Mouse (Mus musculus) T-helper 2 cell (primary cell): ENCODE measurements at regions not wholly inside any gene's neighbourhood (a gene's known extent, or its start where the extent isn't known, plus 50 kb on each side); places are given as distances from the start of the nearest gene placed in this dataset.

Experiments used
- in situ Hi-C: fragments of 300-600 bp; cut with MboI, MseI; formaldehyde crosslinking; loops from one replicate; pipeline ENCODE4 v1.15.1; 2025; ENCODE audit warnings: high pct_unique_total_duplicates

- in situ Hi-C loops = loop anchor here (10.0 kb wide), 1 partner anchor 843 kb away; no protein-coding TSS in a partner anchor
Observed at GRCm38 (mm10) chr12:104567622-104568021, 94.5 kb upstream of the Gsc start.

GRCm38 (mm10) chr12:104562961-104563360 is 89.8 kb upstream of the Gsc start:
- in situ Hi-C loops = loop anchor here (10.0 kb wide), 1 partner anchor 838 kb away; no protein-coding TSS in a partner anchor

- in situ Hi-C loops = loop anchor here (10.0 kb wide), 1 partner anchor 836 kb away; no protein-coding TSS in a partner anchor
Observed at GRCm38 (mm10) chr12:104560934-104561565, 87.9 kb upstream of the Gsc start.

- in situ Hi-C loops = no loop called here
Observed at GRCm38 (mm10) chr12:104557761-104558160, 84.6 kb upstream of the Gsc start.

GRCm38 (mm10) chr12:104557307-104557706 is 84.2 kb upstream of the Gsc start:
- in situ Hi-C loops = no loop called here

GRCm38 (mm10) chr12:104548586-104548985 is 75.5 kb upstream of the Gsc start:
- in situ Hi-C loops = no loop called here

- in situ Hi-C loops = no loop called here
Observed at GRCm38 (mm10) chr12:104547561-104547960, 74.4 kb upstream of the Gsc start.

GRCm38 (mm10) chr12:104545993-104546769 is 73.1 kb upstream of the Gsc start:
- in situ Hi-C loops = no loop called here

- in situ Hi-C loops = no loop called here
Observed at GRCm38 (mm10) chr12:104539911-104540310, 66.8 kb upstream of the Gsc start.

GRCm38 (mm10) chr12:104538436-104538835 is 65.3 kb upstream of the Gsc start:
- in situ Hi-C loops = no loop called here

- in situ Hi-C loops = no loop called here
Observed at GRCm38 (mm10) chr12:104531512-104532447, 58.6 kb upstream of the Gsc start.

GRCm38 (mm10) chr12:104530586-104530985 is 57.5 kb upstream of the Gsc start:
- in situ Hi-C loops = no loop called here
